Mouse (Mus musculus) left cerebral cortex, postnatal 10 days (tissue): ENCODE measurements around the gene Tex35. TPM values are rescaled to one million over a fixed set of nuclear protein-coding genes. Genes with fewer than 3 reads are reported as not detected.

Experiments
- DNase-seq, 2 experiments: peaks; one replicate each; pipeline ENCODE4 v3.0.0; 2021 to 2022; ENCODE audit warnings: low spot score in 2 of 2, mixed read lengths in 1 of 2; ENCODE audit errors: extremely low spot score in 1 of 2
- intact Hi-C: fragments of 180-260 bp; cut with DNase I; formaldehyde crosslinking; loops from one replicate; pipeline ENCODE4 v1.15.1; 2025
- total RNA-seq, 2 experiments: library from RNA; stranded (reverse); gene quantifications; 2 replicates each; pipeline ENCODE4 v1.2.3; 2021

Gene Tex35
- under 1 TPM in 1 of 2 experiments, not detected in 1; 0.61 TPM for total RNA-seq

DNA sequence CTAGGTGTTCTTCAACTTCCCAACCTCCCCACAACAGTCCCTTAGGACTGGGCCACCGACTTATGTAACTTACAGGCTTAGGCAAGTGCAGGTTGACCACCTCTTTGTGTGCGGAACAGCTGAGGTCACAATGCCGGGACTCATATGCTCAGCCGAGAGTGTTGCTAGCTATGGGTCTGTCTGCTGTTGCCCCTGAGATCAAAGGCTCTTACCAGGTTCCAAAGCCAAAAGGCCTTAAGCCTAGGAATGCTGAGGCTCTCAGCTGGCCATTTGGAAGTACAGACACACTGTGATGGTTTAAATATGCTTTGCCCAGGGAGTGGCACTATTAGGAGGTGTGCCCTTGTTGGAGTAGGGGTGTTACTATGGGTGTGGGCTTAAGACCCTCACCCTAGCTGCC is at the start of gene Tex35:
Gene Tex35, minus strand, starts transcription at position 101 of the 400 bp plus-strand sequence.
- intact Hi-C loops = no loop called here
- no peak for DNase-seq

DNA sequence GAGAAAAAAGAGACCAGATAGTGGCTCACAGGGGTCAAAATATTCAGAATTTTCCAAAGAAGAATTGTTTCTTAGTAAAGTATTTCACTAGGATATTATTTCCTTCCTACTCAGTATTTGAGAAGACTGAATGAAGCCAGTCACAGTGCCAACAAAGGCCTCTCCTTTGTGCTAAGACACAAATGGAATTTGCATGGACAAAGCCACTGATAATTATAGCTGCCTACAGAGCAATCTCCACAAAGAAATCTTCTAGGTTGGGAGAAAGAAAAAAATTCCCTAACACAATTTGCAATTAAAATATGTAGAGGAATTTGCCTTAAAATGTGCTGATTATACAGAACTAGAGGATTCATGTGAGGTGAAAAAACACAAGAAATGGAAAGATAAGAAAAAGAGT is 45.3 kb upstream of the Tex35 start:
- intact Hi-C loops = no loop called here
- DNase-seq = no peak

DNA sequence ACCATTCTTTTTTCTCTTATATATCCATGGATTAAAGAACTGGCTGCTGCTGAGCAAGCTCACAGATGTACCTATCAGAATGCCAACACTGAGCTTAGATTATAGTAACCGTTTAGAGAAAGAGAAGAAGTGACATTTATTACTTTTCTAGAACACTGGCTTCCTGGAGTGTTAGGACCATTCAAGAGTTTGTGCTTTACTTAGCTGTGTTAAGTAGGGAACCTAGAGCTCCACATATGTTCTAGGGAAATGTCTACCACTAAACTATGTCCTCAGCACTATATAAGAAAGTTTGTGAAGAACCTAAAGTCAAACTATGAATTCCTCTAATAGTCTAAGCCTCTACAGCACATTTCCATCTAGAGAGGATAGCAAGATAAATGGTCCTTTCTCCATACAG is 41.6 kb upstream of the Tex35 start:
- DNase-seq = no peak
- intact Hi-C loops = no loop called here

DNA sequence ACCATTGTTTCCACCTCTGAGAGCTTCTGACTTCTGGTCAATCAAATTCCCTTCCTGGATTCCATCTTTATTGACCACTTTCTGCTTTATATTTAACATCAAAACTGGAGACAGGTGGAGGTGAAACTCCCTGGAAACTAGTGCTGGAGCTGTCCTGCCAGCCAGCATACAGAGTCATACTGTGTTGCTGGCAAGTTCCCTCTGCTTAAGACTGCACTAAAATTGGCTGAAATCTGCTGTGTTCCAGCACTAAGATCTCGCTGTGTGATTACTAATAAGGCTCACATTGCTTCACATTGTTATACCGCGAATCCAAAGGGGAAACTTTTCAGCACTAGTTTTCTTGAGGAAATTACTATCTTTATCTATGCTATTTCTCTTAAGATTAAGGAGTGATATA is 36.1 kb upstream of the Tex35 start:
- DNase-seq = no peak
- intact Hi-C loops = loop anchor here (10.0 kb wide), 1 partner anchor 130 kb away; no protein-coding TSS in a partner anchor

DNA sequence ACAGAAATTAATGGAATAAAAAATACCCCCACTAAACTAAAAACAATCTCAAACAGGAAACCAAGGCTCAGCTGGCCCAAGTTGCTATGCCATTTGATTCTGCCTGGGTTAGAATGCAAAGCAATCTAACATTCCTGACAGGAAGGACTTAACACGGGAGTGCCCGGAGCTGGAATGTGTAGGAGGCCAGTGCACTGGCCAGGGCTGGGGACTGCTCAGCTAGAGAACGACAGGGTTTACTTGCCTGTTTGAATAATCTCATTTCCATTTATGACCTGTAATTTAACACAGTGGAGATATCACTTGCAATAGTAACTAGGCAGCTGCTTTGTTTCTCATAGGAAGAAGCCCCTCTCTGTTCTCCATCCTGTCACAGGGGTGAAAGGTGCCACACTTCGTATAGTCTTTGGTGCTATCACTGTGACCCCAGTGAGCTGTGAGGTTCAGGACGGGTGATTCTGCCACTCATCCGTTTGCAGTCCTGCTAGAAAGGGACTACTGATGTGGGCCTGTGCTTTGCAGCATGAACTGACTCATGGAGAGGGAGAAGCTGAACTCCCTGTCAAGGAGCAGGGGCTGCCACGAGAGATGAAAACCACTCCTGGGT is 34.9 kb upstream of the Tex35 start:
- intact Hi-C loops = loop anchor here (10.0 kb wide), 1 partner anchor 131 kb away; no protein-coding TSS in a partner anchor
- no peak for DNase-seq

DNA sequence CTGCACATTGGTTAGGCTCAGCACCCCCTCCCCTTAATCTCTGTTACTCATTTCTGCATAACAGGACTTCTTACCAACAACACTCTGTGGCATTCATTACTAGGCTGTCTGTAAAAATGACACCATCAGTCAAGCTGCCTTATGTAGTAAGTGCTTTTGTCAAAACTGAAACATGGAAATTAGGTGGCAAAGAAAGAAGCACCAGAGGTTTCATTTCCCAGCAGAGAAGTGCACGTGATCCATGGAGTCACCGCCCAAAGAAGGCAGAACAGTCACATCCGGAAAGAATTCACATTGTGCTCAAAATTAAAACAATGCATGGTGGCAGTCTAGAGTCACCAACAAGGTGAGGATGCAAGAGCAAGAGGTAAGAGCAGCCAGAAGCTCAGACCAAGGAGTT is 32.5 kb upstream of the Tex35 start:
- intact Hi-C loops = loop anchor here (10.0 kb wide), 1 partner anchor 134 kb away; no protein-coding TSS in a partner anchor

DNA sequence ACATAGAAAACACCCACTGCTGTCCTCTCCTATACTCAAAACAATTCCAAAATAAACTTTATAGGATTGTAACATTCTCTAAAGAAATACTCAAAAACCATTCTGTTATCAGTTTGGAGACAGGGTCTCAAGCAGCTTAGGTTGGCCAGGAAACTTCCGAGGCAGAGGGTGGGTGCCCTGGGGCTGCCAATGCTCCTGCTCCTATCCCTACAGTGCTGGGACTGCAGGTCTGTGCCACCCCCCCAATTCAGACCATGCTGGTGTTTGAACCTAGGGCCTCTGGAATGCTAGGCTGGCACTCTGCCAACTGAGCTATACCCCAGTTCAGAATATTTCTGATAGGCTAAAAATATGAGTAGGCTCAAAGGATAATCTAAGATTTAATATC is 29.4 kb upstream of the Tex35 start:
- intact Hi-C loops = no loop called here

More for the DNA sequence above, 32.5 kb upstream of the Tex35 start:
- no peak for DNase-seq

DNA sequence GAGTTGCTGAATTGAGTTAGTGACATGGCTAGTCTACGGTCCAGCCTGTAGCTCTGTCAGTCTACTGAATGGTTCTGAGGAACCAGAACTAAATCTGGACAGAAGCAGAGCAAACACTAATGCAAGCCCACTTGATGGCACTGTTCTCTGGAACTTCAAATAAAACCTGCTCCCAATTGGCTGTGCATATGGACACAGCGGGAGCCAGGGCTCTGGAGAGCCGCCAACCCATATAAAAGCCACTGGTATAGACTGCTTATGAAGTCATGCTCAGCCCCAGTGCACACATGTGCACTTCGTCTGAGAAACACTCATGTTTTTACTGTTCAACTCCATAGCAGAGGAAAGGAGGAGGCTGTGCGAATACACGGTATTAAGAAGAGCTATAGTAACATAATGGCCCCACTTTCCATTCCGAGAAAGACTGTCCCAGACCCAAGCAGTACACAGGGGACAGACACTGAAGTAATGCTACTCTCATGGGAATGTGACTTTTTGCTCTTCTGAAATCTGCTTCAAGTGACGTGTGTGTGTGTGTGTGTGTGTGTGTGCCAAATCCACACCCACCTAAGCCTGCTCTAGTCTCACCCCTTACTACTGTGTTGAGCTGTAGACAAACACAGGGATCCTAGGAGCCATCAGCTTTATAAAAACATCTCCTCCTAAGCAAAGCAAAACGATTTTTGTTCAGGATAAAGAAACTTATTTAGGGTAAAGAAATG is 28.8 kb upstream of the Tex35 start:
- intact Hi-C loops = no loop called here
- DNase-seq = peak in 1 of 2 experiments; percentile 52

More for the DNA sequence above, 29.4 kb upstream of the Tex35 start:
- DNase-seq = no peak

DNA sequence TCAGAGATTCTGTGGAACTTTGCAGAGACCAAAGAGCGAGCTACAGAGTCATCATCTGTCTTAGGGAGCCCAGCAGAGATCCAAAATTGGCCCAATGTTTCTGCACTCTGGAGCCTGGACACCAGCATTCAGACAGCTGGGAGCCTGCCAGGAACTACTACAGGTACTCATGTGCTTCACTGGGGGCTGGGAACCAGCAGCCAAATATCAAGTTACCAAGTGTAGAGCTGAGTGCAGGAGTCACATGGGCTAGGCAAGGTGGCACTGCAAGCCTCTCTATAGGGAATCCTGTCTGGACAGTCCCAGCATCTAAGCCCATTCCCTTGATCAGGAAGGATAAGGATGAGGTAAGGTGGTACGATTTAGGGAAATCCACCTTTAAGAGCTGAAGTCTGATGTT is 19.7 kb upstream of the Tex35 start:
- intact Hi-C loops = no loop called here
- no peak for DNase-seq

DNA sequence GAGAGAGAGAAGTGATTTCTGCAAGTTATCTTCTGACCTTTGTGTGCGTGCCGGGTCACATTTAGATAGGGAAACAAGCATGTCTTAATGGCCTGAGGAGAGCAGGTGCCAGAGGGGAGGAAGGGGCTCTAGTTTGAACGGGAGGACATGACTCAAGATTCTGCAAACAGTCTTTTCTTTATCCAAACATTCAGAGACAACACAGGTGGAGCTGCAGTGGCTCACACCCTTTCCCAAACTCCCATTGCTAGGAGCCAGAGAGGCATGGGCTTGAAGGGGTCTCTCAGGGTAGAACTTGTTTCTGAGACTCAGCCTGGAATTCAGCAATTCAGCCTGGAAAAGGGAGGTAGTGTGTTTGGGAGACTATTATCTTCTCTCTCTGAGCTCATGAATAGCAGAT is 15.4 kb upstream of the Tex35 start:
- intact Hi-C loops = no loop called here
- DNase-seq = no peak

DNA sequence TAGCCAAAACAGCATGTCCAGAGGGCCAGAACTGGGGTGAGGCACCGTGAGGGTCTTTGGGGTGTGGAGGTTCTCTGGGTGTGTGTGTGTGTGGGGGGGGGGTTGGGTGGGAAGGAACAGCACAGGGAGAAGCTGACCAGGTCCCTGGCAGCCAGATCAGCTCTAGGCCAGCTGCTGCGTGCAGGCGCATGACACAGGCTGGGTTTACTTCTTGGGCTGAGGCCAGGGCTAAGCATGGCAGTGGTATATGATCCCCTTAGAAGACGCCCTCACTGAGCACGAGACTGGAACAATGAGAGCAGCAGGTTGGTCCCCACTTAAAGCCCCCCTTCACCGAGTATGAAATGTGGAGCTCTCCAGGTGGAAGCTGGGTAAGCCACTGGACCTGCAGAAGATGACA is 10.7 kb upstream of the Tex35 start:
- no peak for DNase-seq
- intact Hi-C loops = no loop called here

DNA sequence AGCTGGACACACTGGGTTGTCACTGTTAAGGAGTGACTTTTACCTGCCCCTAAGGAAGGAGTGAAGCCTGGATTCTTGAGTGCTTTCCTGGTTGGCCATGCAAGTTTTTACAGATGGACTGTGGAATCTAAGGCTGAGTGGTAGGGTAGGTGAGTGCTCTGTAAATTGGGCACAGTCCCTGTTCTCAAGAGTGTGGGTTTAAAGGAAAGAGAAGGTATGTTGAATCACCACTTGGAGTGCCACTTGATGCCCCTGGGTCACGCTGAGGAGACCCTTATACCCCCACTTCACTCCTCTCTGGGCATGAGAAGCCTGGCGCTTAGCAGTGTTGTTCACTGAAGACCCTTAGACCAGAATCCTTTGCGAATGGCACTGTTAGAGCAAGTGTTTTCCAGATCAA is 9.0 kb upstream of the Tex35 start:
- no peak for DNase-seq
- intact Hi-C loops = no loop called here

DNA sequence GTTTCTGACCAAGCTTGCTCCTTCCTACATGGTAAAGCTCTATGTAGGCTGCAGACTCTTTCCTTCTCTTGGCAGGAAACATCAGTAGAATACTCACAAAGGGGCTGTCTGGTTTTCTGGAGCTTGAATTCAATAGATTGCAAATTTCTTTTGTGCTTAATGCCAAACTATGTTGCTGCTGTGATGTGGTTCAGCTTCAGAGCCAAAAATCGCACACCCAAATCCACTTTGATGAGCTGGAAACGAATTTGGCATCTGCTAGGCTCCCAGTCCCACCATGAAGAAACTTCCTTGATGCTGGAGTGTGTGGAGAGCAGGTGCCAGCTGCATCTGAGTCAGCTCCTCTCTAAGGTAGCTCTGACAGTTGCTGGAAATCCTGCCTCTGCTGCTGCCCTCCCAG is 6.0 kb upstream of the Tex35 start:
- intact Hi-C loops = no loop called here
- DNase-seq = no peak

DNA sequence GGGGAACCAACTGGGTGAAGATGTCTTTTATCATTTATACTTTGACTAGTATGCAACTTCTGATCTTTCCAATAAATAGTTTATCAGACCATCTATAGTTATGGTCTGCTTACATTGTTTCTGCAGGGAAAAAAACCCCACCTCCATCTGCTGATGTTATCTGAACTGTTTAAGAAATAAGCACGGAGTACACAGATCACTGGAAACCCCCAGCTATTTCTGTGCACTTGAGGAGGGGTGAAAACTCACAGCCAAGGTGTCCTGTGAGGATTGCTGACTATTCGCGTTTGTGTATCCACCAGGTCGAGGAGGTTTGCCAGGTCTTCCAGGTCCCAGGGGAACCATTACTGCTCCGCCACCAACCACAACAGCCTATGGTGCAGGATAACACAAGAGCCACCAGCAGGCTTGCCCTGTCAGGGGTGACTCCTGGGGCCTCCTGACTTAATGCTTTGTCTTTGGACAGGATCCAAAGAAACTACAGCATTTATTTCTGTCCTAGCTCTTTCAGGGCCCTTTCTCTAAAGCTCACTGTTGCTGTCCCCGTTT is 1.9 kb upstream of the Tex35 start:
- DNase-seq = no peak
- intact Hi-C loops = no loop called here

DNA sequence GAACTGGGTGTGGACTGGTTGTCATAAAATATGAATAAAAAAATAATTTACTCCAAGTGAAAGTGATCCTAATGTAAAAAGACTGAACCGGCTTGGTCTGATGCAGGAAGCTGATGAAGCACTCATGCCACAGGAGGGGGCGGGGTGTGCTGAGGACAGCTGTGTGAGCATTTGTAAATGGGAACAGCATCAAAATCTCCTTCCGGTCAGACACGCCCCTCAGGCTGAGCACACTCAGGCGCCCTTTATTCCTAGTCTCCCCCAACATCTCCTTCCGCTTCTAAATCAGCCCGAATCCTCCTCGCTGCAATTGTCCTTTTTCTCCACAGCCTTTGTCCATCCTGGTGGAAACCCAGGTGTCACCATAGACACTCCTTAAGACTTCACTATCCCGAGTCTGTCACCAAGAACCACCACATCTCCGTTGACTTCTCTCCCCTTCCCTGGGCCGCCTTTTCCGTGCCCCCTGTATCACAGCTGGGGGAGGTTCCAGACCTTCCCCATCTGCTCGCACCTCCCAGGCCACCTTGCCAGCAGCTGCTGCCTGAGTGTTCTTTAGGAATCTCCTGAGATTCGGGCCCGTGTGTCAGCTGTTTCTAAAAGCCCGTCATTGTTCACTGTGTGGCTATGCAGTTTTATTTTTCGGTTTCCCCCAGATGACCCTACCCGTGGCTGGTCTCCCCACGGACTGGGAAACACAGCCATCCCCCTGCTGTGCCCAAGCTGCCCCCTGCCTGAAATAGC is 7.2 kb downstream of the Tex35 start:
- DNase-seq = peak in 1 of 2 experiments; percentile 76
- intact Hi-C loops = no loop called here

DNA sequence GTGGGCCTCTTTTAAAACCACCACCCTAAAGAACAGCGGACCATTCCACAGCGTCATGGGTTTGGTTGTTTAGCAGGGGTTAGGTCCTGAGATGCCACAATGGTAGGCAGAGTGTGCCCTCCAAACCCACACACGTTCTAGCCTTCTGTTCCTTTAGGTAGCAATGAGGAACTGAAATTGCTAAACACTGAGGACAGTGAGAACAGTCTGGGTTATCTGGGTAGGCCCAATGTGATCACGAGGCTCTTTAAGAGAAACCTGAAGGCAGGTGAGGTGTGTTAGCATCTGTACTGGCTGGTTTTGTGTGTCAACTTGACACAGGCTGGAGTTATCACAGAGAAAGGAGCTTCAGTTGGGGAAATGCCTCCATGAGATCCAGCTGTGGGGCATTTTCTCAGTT is 12.9 kb downstream of the Tex35 start:
- intact Hi-C loops = no loop called here
- no peak for DNase-seq

DNA sequence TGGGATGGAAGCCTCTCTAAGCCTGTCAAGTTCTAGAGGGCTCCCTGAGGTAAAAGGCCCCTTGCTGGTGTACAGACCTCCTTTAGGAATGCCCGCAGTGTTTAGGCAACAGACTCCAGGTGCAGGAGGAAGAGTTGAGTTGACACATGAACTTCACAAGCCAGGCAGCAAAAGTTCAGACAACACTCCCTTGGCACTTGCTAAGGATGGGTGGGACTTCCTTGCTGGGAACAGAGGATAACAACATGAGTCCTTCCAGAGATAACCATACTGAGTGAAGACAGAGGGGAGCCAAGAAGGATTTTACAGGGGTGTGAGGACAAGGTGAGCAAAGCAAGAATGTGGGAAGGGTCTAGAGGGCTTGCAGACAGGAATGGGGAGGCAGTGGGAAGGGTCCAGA is 15.9 kb downstream of the Tex35 start:
- no peak for DNase-seq
- intact Hi-C loops = no loop called here

DNA sequence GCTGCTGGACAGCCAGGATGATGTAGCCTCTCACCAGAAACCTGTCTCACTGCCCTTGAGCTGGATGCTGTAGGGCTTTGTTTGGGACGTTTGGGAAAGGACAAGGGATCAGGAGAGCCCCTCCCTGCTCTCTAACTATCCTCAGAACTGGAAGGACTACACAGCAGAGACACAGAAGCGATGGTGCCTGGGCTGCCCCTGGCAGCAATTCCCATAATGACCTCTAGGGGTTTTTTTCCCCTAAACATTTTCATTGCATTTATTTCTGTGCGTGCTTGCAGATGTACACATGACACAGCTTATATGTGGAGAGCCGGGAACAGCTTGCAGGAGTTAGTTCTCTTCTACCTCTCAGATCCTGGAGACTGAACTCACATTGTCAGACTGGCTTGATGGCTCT is 16.3 kb downstream of the Tex35 start:
- no peak for DNase-seq
- intact Hi-C loops = no loop called here

DNA sequence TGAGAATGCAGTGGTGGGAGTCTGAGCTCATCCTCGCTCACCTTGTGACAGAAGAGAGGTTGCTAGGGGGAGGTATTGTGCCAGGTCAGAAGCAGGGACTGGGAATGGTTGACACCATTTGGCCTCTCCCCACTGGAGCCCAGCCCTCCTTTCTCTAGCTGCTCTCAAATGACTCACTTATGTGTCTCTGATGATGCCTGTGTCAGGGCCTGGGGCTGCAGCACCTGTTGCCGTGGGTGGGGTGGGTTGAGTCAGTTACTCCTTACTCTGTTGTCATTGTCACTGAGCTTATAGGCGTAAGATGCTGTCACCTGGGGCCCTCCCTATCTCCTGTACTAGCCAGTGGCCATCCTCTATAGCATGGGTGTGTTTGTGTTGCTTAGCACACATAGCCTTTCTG is 17.6 kb downstream of the Tex35 start:
- intact Hi-C loops = no loop called here

More for the DNA sequence above, 17.6 kb downstream of the Tex35 start:
- DNase-seq = no peak
